Mouse (Mus musculus) left cerebral cortex, adult 2 months (tissue): ENCODE measurements around the gene Ell. TPM values are rescaled to one million over a fixed set of nuclear protein-coding genes. Genes with fewer than 3 reads are reported as not detected.

Experiments
- DNase-seq, 2 experiments: peaks; one replicate each; pipeline ENCODE4 v3.0.0; 2021 to 2022; ENCODE audit warnings: low spot score in 2 of 2, mixed read lengths in 1 of 2; ENCODE audit errors: extremely low spot score in 1 of 2
- H3K27ac ChIP-seq: fragments of 200-600 bp; 2 replicates; pipeline ENCODE4 v1.8.1; 2022
- H3K4me3 ChIP-seq: fragments of 200-600 bp; 2 replicates; pipeline ENCODE4 v1.8.1; 2022
- CTCF ChIP-seq: fragments of 200-600 bp; IDR thresholded peaks from 2 replicates; pipeline ENCODE4 v1.8.1; 2022; ENCODE audit warnings: antibody characterized with exemption, mild to moderate bottlenecking, moderate library complexity
- intact Hi-C: fragments of 180-260 bp; cut with DNase I; formaldehyde crosslinking; loops from one replicate; pipeline ENCODE4 v1.15.1; 2025
- total RNA-seq, 2 experiments: library from RNA; stranded (reverse); gene quantifications; 2 replicates each; pipeline ENCODE4 v1.2.3; 2021

Ell gene
- total RNA-seq, 2 experiments from 2014 or later: 18.6 to 20.8 TPM

DNA sequence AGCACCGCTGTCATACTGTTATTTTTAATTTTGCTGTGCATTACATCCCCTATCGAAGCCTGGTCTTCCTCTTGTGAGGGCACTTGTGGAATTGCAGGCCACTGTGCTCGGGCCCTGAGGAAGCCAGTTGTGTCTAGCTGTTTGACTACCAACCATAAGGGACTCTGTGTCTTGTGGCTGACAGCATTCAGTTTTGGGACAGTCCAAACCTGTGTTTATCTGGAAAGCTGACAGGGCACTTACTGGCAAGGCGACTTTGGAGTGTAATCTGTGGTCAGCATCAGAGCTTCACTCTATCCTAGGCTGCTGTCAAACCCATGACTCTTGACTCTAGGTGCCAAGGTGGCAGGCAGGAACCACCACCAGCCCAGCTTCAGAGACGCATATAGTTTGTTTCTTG is 1.8 kb downstream of the Ell start:
- intact Hi-C loops: no loop called here
- Histone ChIP-seq H3K4me3 (peak overlapping the region; percentile 70), H3K27ac (no peak overlapping the region)
- DNase-seq: no peak
- no peak for TF ChIP-seq CTCF

DNA sequence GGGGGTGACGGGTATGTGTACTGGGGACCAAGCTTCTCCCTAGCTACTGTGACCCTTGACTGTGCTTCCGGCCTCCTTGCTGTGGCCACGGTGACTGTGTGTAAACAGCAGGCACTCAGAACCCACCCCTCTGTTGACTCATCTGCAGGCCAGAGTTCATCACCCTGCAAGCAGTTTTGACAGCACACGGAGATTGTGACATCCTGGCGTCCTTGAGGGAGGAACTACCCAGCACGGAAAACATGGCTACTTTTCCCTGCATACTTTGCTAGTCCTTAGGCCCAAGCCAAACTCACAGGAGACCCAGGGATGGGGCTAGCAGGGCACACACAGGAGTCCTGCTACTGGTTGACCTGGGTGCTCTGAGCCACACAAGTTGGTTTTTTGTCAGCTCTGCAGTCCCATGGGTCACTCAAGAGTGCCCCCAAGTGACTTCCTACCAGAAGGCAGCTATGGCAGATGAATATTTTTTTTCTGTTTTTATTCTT is 5.0 kb downstream of the Ell start:
- DNase-seq: no peak
- Histone ChIP-seq H3K27ac (no peak overlapping the region), H3K4me3 (no peak overlapping the region)
- TF ChIP-seq CTCF: peak; percentile 57
- intact Hi-C loops: no loop called here

DNA sequence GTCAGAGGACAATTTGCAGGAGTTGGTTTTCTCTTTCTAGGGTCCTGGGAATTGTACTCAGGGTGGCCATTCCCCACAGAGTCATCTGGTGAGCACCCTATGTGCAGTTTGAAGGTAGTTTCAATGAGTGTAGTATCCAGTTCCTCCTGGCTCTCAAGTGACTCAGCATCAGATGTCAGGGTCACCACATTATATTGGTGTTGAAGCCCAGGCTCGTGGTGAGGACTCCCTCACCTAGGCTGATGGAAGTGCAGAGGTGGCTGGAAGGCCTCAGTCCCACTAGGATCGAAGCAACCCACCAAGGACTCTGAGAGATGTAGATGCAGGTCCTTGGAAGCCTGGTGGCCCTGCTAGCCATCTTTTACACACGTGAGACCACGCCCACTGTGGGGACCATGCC is 7.2 kb downstream of the Ell start:
- intact Hi-C loops: no loop called here
- Histone ChIP-seq H3K27ac (no peak overlapping the region), H3K4me3 (no peak overlapping the region)
- no peak for DNase-seq
- no peak for TF ChIP-seq CTCF

DNA sequence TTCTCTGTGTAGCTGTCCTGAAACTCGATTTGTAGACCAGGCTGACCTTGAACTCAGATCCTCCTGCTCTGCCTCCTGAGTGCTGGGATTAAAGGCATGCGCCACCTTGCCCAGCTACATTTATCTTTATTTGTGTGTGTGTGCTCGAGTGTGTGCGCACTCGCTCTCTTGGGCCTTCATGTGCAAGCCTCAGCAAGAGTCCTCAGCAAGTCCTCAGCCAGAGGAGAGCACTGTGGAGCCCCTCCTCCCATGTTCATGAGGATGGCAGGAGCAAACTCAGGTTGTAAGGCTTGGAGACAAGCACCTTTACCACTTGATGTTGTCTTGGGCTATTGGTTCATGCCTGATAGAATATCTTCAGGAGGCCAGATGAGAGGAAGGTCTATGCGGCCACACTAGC is 8.5 kb downstream of the Ell start:
- intact Hi-C loops: no loop called here
- TF ChIP-seq CTCF: no peak
- Histone ChIP-seq H3K4me3 (no peak overlapping the region), H3K27ac (no peak overlapping the region)
- DNase-seq: no peak

DNA sequence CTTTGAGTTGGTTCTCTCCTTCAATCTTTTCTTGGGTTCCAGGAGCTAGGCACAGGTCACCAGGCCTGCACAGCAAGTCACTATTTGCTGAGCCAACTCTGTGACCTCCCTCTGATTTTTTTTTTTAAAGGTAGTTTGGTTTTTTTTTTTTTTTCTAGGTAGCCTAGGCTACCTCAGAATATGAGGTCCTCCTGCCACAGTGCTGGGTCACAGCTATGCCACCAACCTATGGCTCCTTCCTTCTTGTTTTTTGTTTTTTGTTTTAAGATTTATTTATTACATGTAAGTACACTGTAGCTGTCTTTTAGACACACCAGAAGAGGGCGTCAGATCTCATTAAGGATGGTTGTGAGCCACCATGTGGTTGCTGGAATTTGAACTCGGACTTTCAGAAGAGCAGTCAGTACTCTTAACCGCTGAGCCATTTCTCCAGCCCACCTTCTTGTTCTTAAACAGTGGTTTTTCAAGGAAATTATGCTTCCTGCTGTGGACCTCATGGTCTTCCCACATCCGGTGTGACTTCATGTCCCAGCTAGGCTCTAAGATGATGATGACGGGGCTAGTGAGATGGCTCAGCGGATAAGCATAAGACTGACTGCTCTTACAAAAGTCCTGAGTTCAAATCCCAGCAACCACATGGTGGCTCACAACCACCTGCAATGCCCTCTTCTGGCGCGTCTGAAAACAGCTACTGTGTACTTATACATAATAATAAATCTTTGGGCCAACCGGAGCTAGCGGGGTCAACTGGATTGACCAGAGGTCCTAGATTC is 10.3 kb downstream of the Ell start:
- no peak; the same call in 1 of the 2 replicates for TF ChIP-seq CTCF
- no peak overlapping the region for H3K4me3 ChIP-seq
- intact Hi-C loops: no loop called here
- no peak for DNase-seq
- no peak overlapping the region for H3K27ac ChIP-seq

DNA sequence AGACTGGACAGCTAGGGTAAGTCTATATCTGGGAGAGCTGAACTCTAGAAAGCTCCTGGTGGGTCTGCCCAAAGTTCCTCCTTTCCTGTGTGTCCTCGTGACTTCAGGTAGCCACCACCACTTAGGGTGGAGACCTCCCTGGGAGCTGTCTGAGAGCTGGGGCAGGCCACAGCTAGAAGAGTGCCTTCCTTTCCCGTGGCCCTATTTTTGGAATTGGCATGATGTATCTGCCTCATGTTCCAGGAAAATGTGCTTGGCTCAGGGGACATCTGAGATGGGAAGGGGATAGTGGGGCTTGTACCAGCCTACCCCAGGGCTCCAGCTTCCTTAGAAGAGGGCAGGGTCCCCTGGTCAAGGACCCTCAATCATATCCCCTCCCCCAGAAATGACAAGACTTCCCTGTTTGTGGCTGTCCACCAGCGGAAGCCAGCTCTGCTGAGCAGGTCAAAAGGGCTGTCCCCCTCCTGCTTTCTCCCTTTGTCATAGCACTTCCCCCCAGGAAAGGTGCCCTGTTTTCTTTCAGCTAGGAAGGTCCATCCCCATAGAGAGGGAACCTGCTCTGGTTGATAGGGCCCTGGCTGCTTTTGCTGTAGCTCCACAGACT is 12.4 kb downstream of the Ell start:
- TF ChIP-seq CTCF: no peak
- DNase-seq: no peak
- Histone ChIP-seq H3K4me3 (no peak overlapping the region), H3K27ac (peak overlapping the region; percentile 65)
- intact Hi-C loops: no loop called here

DNA sequence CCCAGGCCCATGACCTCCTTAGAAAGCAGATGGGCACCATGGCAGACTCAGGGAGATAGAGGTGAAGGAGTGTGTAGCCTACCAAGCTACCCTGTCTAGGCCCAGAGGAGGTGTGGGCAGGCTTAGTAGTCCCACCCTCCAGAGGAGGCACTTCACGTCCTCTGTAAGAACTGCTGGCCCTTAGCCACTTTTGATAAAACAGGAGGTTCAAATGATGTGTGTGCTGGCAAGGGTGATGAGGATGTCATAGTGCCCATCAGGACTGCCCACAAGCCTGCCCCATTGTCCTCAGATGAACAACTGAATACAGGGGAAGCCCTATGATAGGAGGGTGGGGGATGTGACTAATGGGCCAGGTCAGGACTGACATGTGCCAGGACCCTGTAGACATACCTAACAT is 13.6 kb downstream of the Ell start:
- Histone ChIP-seq H3K27ac (peak overlapping the region; percentile 65), H3K4me3 (no peak overlapping the region)
- no peak for TF ChIP-seq CTCF
- intact Hi-C loops: no loop called here
- DNase-seq: no peak

DNA sequence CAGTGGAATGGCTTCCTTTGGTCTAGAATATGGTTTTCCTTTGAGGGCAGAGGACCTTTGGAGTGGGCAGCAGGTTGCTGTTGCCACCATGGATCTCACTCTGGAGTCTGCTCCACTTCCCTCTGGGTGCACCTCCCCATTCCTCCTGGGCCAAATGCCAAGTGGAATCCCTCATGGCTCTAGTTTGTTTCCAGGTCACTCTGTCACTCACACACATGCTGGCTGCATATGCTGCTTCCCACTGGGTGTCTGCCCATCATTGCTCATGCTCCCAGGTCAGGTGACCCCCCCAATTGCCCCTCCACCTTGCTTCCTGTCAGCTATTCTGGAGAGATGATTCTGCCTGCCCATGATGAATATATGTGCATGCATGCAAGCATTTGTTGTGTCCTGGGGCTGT is 14.5 kb downstream of the Ell start:
- no peak for TF ChIP-seq CTCF
- H3K27ac ChIP-seq: peak overlapping the region; percentile 65; the same call in 1 of the 2 replicates
- no peak for DNase-seq
- intact Hi-C loops: no loop called here
- H3K4me3 ChIP-seq: no peak overlapping the region

DNA sequence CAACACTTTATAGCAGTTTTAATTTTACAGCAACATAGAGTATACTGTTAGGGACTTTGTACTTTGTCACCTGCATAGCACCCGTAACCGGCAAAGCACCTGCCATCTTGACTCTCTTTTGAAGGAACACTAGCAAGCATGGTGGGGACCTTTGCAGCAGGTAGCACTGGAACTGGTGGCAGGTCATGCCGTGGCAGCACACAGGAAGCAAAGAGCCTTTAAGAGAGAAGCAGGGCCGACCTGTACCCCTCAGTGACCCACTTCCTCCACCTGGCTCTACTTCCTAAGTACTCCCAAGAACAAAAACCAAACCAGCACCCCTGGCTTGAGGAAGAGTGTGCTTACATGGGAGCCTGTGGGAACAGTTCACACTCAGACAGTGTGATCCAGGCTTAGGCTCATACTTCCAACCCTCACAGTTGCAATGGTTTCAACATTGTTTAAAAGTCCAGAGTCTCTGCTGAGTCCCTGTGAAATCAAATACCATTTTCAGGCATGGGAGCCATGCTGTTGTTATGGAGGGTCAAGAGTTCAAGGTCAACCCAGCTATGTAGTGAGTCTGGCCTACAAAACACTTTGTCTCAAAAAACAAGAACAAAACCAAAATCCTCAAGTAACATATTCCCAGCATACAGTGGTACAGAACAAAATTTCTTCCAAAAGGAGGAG is 16.0 kb downstream of the Ell start:
- TF ChIP-seq CTCF: no peak
- H3K27ac ChIP-seq: no peak overlapping the region
- intact Hi-C loops: no loop called here
- H3K4me3 ChIP-seq: no peak overlapping the region
- DNase-seq: no peak

DNA sequence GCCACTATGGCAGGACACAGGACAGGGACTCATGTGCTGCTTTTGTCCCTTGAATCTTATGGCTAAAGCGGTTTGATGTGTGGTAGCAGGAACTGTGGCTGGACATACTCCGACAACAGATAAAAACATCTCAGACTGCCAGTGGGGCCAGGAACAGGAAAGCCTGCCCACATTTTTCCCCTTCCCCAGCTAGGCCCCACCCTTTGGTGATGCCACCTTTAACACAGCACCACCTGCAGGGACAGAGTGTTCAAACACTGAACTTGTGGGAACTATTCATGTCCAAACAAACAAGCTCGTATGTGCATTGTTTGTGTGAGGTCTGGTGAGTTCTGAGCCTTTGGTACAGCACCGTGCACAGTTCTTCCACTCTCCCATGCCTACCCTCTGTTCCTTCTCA is 19.1 kb downstream of the Ell start:
- no peak for DNase-seq
- peak; percentile 13 for TF ChIP-seq CTCF
- H3K4me3 ChIP-seq: no peak overlapping the region
- intact Hi-C loops: no loop called here
- peak overlapping the region; percentile 38; the same call in 1 of the 2 replicates for H3K27ac ChIP-seq

DNA sequence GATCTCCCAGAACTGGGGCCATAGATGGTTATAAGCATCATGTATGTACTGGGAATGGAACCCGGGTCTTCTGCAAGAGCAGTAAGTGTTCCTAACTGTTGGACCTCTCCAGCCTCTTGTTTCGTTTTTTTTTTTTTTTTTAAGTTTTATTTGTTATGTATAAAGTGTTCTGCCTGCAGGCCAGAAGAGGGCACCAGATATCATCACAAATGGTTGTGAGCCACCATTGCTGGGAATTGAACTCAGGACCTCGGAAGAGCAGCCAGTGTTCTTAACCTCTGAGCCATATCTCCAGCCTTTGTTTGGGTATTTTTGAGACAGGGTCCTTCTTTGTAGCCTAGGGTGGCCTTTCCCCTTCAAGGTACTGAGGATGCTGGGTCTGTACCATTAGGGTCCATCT is 19.7 kb downstream of the Ell start:
- no peak for DNase-seq
- Histone ChIP-seq H3K4me3 (no peak overlapping the region), H3K27ac (no peak overlapping the region)
- intact Hi-C loops: no loop called here
- TF ChIP-seq CTCF: peak; percentile 42

DNA sequence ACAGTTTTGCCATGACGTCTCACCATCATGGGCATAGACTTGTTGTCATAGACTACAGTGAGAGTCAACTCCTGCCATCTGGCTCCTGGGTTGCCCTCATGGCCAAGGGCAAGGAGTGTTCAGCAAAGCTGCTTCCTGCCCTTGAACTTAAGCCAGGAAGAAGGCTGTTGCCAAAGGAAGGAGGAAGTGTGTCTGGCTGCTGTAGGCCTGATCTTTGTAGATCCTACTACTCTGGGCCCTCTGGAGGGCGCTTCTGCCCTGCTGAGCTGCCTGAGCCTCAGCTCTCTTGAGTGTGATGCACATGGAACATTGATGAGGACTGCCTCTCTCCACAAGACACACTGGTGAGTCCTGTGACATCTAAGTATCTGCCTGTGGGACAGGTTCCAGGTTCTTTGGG is 20.8 kb downstream of the Ell start:
- peak; percentile 58 for TF ChIP-seq CTCF
- Histone ChIP-seq H3K27ac (peak overlapping the region; percentile 76), H3K4me3 (no peak overlapping the region)
- DNase-seq: peak in 1 of 2 experiments; percentile 45
- intact Hi-C loops: loop anchor here (1.0 kb wide), 1 partner anchor 25 kb away; no protein-coding TSS in a partner anchor
